Mouse (Mus musculus): ENCODE measurements around the gene Pitpnc1. TPM values are rescaled to one million over a fixed set of nuclear protein-coding genes. Genes with fewer than 3 reads are reported as not detected.

Gene Pitpnc1
- polyA plus RNA-seq, 1 experiment: 0.74 TPM

GRCm38 (mm10) chr11:107343031-107343430 lies 127.5 kb downstream of the Pitpnc1 start:
- TF ChIP-seq TCF3 (IDR thresholded peaks at IDR 0.05; ENCODE audit: insufficient read length, low read depth): no peak
- no peak for TF ChIP-seq E2F4 (IDR thresholded peaks at IDR 0.05; ENCODE audit: insufficient read depth)
- no peak for TF ChIP-seq POLR2A (IDR thresholded peaks at IDR 0.05; ENCODE audit: insufficient read length, low read depth)
- no peak for TF ChIP-seq USF1 (IDR thresholded peaks at IDR 0.05; ENCODE audit: low read depth)
- no peak for TF ChIP-seq CEBPB (IDR thresholded peaks at IDR 0.05; ENCODE audit: insufficient read depth, poor library complexity, severe bottlenecking)
- no peak for TF ChIP-seq REST (IDR thresholded peaks at IDR 0.05; ENCODE audit: insufficient read depth, insufficient read length)
- TF ChIP-seq MYOD1 (IDR thresholded peaks at IDR 0.05; ENCODE audit: control insufficient read depth in 1 of 3, insufficient read length in 2 of 3, low read depth in 2 of 3): no peak
- Histone ChIP-seq H3K36me3 (ENCODE audit: control insufficient read depth, insufficient read depth) (no peaks in the 10 kb centered on the region), H3K4me3 (no peak overlapping the region), H3K27me3 (ENCODE audit: control insufficient read depth, insufficient read depth, insufficient read length) (peaks cover 4% of the 10 kb centered on the region), H3K79me2 (ENCODE audit: control insufficient read depth, insufficient read depth) (no peaks in the 10 kb centered on the region), H3K4me2 (ENCODE audit: low read depth) (no peak overlapping the region), H3ac (ENCODE audit: control insufficient read depth, insufficient read length) (no peak overlapping the region)

GRCm38 (mm10) chr11:107342432-107342831 lies 128.1 kb downstream of the Pitpnc1 start:
- no peaks in the 10 kb centered on the region for H3K36me3 ChIP-seq (ENCODE audit: control insufficient read depth, insufficient read depth)
- TF ChIP-seq TCF12 (IDR thresholded peaks at IDR 0.05; ENCODE audit: insufficient read depth, poor library complexity, severe bottlenecking) (no peak), POLR2AphosphoS2 (IDR thresholded peaks at IDR 0.05; ENCODE audit: insufficient read length, low read depth) (no peak), MAX (IDR thresholded peaks at IDR 0.05; ENCODE audit: low read depth) (no peak), SRF (IDR thresholded peaks at IDR 0.05; ENCODE audit: control insufficient read depth, insufficient read length, low read depth) (no peak), TCF3 (IDR thresholded peaks at IDR 0.05; ENCODE audit: insufficient read length, low read depth) (no peak), POLR2A (IDR thresholded peaks at IDR 0.05; ENCODE audit: insufficient read length, low read depth) (no peak), MYOD1 (IDR thresholded peaks at IDR 0.05; ENCODE audit: control insufficient read depth in 1 of 3, insufficient read length in 2 of 3, low read depth in 2 of 3) (no peak), CEBPB (IDR thresholded peaks at IDR 0.05; ENCODE audit: insufficient read depth, poor library complexity, severe bottlenecking) (no peak), USF1 (IDR thresholded peaks at IDR 0.05; ENCODE audit: low read depth) (no peak), REST (IDR thresholded peaks at IDR 0.05; ENCODE audit: insufficient read depth, insufficient read length) (no peak)
- H3K27me3 ChIP-seq (ENCODE audit: control insufficient read depth, insufficient read depth, insufficient read length): peaks cover 4% of the 10 kb centered on the region
- no peak overlapping the region for H3ac ChIP-seq (ENCODE audit: control insufficient read depth, insufficient read length)
- no peak overlapping the region for H3K4me3 ChIP-seq
- H3K79me2 ChIP-seq (ENCODE audit: control insufficient read depth, insufficient read depth): no peaks in the 10 kb centered on the region
- no peak overlapping the region for H3K4me2 ChIP-seq (ENCODE audit: low read depth)

- Histone ChIP-seq H3K4me2 (ENCODE audit: low read depth) (peak overlapping the region; percentile 1), H3K27me3 (ENCODE audit: control insufficient read depth, insufficient read depth, insufficient read length) (peaks cover 4% of the 10 kb centered on the region), H3K79me2 (ENCODE audit: control insufficient read depth, insufficient read depth) (no peaks in the 10 kb centered on the region), H3ac (ENCODE audit: control insufficient read depth, insufficient read length) (no peak overlapping the region), H3K36me3 (ENCODE audit: control insufficient read depth, insufficient read depth) (no peaks in the 10 kb centered on the region), H3K4me3 (no peak overlapping the region)
- TF ChIP-seq MYOD1 (IDR thresholded peaks at IDR 0.05; ENCODE audit: control insufficient read depth in 1 of 3, insufficient read length in 2 of 3, low read depth in 2 of 3): no peak
- no peak for TF ChIP-seq MAX (IDR thresholded peaks at IDR 0.05; ENCODE audit: low read depth)
- TF ChIP-seq CEBPB (IDR thresholded peaks at IDR 0.05; ENCODE audit: insufficient read depth, poor library complexity, severe bottlenecking): no peak
Observed at GRCm38 (mm10) chr11:107341293-107341692, 129.2 kb downstream of the Pitpnc1 start.

GRCm38 (mm10) chr11:107340793-107341192 lies 129.7 kb downstream of the Pitpnc1 start:
- Histone ChIP-seq H3K27me3 (ENCODE audit: control insufficient read depth, insufficient read depth, insufficient read length) (peaks cover 4% of the 10 kb centered on the region), H3ac (ENCODE audit: control insufficient read depth, insufficient read length) (no peak overlapping the region), H3K4me3 (no peak overlapping the region), H3K36me3 (ENCODE audit: control insufficient read depth, insufficient read depth) (no peaks in the 10 kb centered on the region), H3K4me2 (ENCODE audit: low read depth) (no peak overlapping the region), H3K79me2 (ENCODE audit: control insufficient read depth, insufficient read depth) (no peaks in the 10 kb centered on the region)
- TF ChIP-seq REST (IDR thresholded peaks at IDR 0.05; ENCODE audit: insufficient read depth, insufficient read length) (no peak), POLR2AphosphoS2 (IDR thresholded peaks at IDR 0.05; ENCODE audit: insufficient read length, low read depth) (no peak), MAX (IDR thresholded peaks at IDR 0.05; ENCODE audit: low read depth) (no peak), TCF12 (IDR thresholded peaks at IDR 0.05; ENCODE audit: insufficient read depth, poor library complexity, severe bottlenecking) (no peak), MYOD1 (IDR thresholded peaks at IDR 0.05; ENCODE audit: control insufficient read depth in 1 of 3, insufficient read length in 2 of 3, low read depth in 2 of 3) (no peak), POLR2A (IDR thresholded peaks at IDR 0.05; ENCODE audit: insufficient read length, low read depth) (no peak), USF1 (IDR thresholded peaks at IDR 0.05; ENCODE audit: low read depth) (no peak), CEBPB (IDR thresholded peaks at IDR 0.05; ENCODE audit: insufficient read depth, poor library complexity, severe bottlenecking) (no peak), MYOG (IDR thresholded peaks at IDR 0.05; ENCODE audit: control insufficient read depth in 1 of 3, insufficient read depth in 1 of 3, insufficient read length in 2 of 3, low read depth in 2 of 3) (no peak), TCF3 (IDR thresholded peaks at IDR 0.05; ENCODE audit: insufficient read length, low read depth) (no peak), SRF (IDR thresholded peaks at IDR 0.05; ENCODE audit: control insufficient read depth, insufficient read length, low read depth) (no peak), E2F4 (IDR thresholded peaks at IDR 0.05; ENCODE audit: insufficient read depth) (no peak)

- TF ChIP-seq USF1 (IDR thresholded peaks at IDR 0.05; ENCODE audit: low read depth) (no peak), MAX (IDR thresholded peaks at IDR 0.05; ENCODE audit: low read depth) (no peak), POLR2A (IDR thresholded peaks at IDR 0.05; ENCODE audit: insufficient read length, low read depth) (no peak), MYOD1 (IDR thresholded peaks at IDR 0.05; ENCODE audit: control insufficient read depth in 1 of 3, insufficient read length in 2 of 3, low read depth in 2 of 3) (no peak), POLR2AphosphoS2 (IDR thresholded peaks at IDR 0.05; ENCODE audit: insufficient read length, low read depth) (no peak), TCF3 (IDR thresholded peaks at IDR 0.05; ENCODE audit: insufficient read length, low read depth) (no peak), SRF (IDR thresholded peaks at IDR 0.05; ENCODE audit: control insufficient read depth, insufficient read length, low read depth) (no peak), E2F4 (IDR thresholded peaks at IDR 0.05; ENCODE audit: insufficient read depth) (no peak), CEBPB (IDR thresholded peaks at IDR 0.05; ENCODE audit: insufficient read depth, poor library complexity, severe bottlenecking) (no peak), MYOG (IDR thresholded peaks at IDR 0.05; ENCODE audit: control insufficient read depth in 1 of 3, insufficient read depth in 1 of 3, insufficient read length in 2 of 3, low read depth in 2 of 3) (no peak), TCF12 (IDR thresholded peaks at IDR 0.05; ENCODE audit: insufficient read depth, poor library complexity, severe bottlenecking) (no peak), REST (IDR thresholded peaks at IDR 0.05; ENCODE audit: insufficient read depth, insufficient read length) (no peak)
- H3K27me3 ChIP-seq (ENCODE audit: control insufficient read depth, insufficient read depth, insufficient read length): peaks cover 4% of the 10 kb centered on the region
- no peak overlapping the region for H3K4me2 ChIP-seq (ENCODE audit: low read depth)
- no peaks in the 10 kb centered on the region for H3K79me2 ChIP-seq (ENCODE audit: control insufficient read depth, insufficient read depth)
- no peak overlapping the region for H3ac ChIP-seq (ENCODE audit: control insufficient read depth, insufficient read length)
- no peaks in the 10 kb centered on the region for H3K36me3 ChIP-seq (ENCODE audit: control insufficient read depth, insufficient read depth)
- no peak overlapping the region for H3K4me3 ChIP-seq
Observed at GRCm38 (mm10) chr11:107339224-107339805, 131.2 kb downstream of the Pitpnc1 start.
